Mouse (Mus musculus): ENCODE results near the gene Ptpn7. TPM values are rescaled to one million over a fixed set of nuclear protein-coding genes. Genes with fewer than 3 reads are reported as not detected.
"Not testable (repeated sequence)": the region's sequence is repeated elsewhere in the genome, so short reads cannot be mapped to it uniquely, and the experiment has no call there.

Ptpn7 gene
- polyA plus RNA-seq, 1 experiment from 2014 or later, result 0.62 TPM

DNA sequence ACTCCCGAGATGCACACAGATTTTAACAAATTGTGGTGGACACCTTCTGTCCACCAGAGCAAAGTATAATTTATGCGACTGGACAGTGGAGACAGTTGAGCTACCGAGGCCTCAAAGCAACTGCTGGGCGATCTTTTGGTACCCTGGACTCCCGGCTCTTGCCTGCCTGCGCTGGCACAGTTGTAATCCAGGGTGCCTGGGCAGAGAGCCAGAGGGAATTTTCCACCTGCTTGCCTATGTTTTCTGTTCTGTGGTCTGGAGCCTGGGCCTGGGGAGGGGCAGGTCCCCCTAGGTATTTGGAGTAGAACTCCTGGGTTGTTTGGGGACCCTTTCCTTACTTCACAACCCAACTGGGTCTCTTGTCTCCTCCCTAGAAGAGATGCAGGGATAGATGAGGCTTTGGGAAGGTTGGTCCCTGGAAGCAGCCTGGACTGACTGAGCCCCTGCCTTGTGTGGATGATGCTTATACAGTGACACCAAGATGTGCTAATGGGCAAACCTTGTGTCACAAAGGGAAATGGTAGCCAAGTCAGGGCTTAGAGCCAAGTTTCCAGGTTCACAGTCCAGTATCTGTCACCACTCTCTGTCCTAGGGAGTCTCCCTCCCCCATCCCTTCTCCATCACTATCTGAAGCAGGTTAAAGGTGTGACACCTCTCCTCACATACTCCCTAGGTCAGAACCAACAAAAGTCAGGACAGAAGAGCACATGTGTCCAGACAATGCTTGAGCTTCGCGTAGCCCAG, 49.6 kb downstream of the Ptpn7 start:
- WGBS, result 81% methylated on average over 8 of the region's 8 CpGs

GRCm38 (mm10) chr1:135182975-135183374, 50.5 kb downstream of the Ptpn7 start:
- H3K27ac ChIP-seq, result no peak overlapping the region
- peaks cover 5% of the 10 kb centered on the region; the same call in 1 of the 2 replicates for H3K4me1 ChIP-seq (replicated peaks)
- no peak overlapping the region for H3K9ac ChIP-seq
- ATAC-seq (ENCODE audit: low FRiP score), result no peak
- no peak overlapping the region for H3K4me2 ChIP-seq
- 62% methylated on average over 3 of the region's 3 CpGs for WGBS
- H3K9me3 ChIP-seq, result no peaks in the 10 kb centered on the region
- no peaks in the 10 kb centered on the region for H3K36me3 ChIP-seq
- no peaks in the 10 kb centered on the region for H3K27me3 ChIP-seq
- no peak overlapping the region for H3K4me3 ChIP-seq

More for the DNA sequence above, 49.6 kb downstream of the Ptpn7 start:
- no peak for ATAC-seq (ENCODE audit: low FRiP score)
- no peak overlapping the region for H3K4me3 ChIP-seq
- H3K4me1 ChIP-seq (replicated peaks), result 0 out of 2 replicates have a peak, but pooled peaks cover 5% of the 10 kb centered on the region
- H3K9me3 ChIP-seq, result no peaks in the 10 kb centered on the region
- no peaks in the 10 kb centered on the region for H3K27me3 ChIP-seq
- no peak overlapping the region for H3K9ac ChIP-seq
- no peak overlapping the region for H3K27ac ChIP-seq
- no peak overlapping the region for H3K4me2 ChIP-seq
- no peaks in the 10 kb centered on the region for H3K36me3 ChIP-seq

DNA sequence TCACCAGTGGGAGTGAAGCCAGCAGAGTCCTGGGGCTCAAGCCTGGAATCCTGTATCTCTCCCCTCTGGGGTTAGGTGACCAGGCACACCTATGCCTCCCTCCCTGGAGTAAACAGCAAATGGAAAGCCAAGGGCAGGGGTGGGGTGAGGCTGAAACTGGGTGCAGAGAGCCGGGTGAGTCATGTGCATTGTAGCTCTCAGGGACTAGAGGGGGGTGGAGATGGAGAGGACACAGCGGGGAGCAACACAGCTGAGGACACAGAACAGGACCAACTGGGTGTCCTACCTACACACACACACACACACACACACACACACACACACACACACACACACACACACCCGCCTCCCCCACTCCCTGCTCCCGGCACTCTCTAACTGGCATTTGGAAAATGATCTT, 50.9 kb downstream of the Ptpn7 start:
- no peak for ATAC-seq (ENCODE audit: low FRiP score)

GRCm38 (mm10) chr1:135183941-135184570, 51.6 kb downstream of the Ptpn7 start:
- Histone ChIP-seq H3K9me3 (no peaks in the 10 kb centered on the region), H3K27me3 (no peaks in the 10 kb centered on the region), H3K4me2 (no peak overlapping the region), H3K36me3 (no peaks in the 10 kb centered on the region), H3K27ac (no peak overlapping the region), H3K4me1 (replicated peaks) (peaks cover 5% of the 10 kb centered on the region; the same call in 1 of the 2 replicates), H3K4me3 (no peak overlapping the region), H3K9ac (no peak overlapping the region)
- no peak for ATAC-seq (ENCODE audit: low FRiP score)
- WGBS, result 71% methylated on average over 11 of the region's 11 CpGs

More for the DNA sequence above, 50.9 kb downstream of the Ptpn7 start:
- Histone ChIP-seq H3K27ac (no peak overlapping the region), H3K9ac (no peak overlapping the region), H3K4me1 (replicated peaks) (peaks cover 5% of the 10 kb centered on the region; the same call in 1 of the 2 replicates), H3K27me3 (no peaks in the 10 kb centered on the region), H3K4me2 (no peak overlapping the region), H3K9me3 (no peaks in the 10 kb centered on the region), H3K36me3 (no peaks in the 10 kb centered on the region), H3K4me3 (no peak overlapping the region)
- WGBS, result 67% methylated on average over 3 of the region's 4 CpGs

DNA sequence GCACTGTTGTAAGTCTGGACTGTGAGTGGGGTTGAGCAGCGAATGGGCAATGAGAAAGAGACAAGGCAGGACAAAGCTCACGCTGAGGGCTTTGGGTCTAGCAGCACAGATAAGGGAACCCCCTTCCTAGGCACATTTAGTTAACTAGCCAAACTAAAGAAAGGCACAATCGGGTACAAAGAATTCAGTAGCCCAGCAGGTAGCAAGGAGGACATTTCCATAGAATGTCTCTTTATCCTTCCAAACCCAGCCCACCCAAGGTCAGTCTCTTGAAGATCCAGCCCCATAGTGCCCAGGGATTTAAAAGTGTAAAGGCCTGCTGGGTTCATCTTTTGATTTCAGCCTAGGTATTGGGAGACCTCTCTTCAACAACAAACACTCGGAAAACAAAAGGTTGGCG, 53.4 kb downstream of the Ptpn7 start:
- Histone ChIP-seq H3K4me2 (no peak overlapping the region), H3K9me3 (no peaks in the 10 kb centered on the region), H3K4me1 (replicated peaks) (peaks cover 5% of the 10 kb centered on the region; the same call in 1 of the 2 replicates), H3K9ac (no peak overlapping the region), H3K27ac (no peak overlapping the region), H3K27me3 (no peaks in the 10 kb centered on the region), H3K4me3 (no peak overlapping the region), H3K36me3 (no peaks in the 10 kb centered on the region)
- no peak for ATAC-seq (ENCODE audit: low FRiP score)
- 27% methylated on average over 5 of the region's 5 CpGs for WGBS

DNA sequence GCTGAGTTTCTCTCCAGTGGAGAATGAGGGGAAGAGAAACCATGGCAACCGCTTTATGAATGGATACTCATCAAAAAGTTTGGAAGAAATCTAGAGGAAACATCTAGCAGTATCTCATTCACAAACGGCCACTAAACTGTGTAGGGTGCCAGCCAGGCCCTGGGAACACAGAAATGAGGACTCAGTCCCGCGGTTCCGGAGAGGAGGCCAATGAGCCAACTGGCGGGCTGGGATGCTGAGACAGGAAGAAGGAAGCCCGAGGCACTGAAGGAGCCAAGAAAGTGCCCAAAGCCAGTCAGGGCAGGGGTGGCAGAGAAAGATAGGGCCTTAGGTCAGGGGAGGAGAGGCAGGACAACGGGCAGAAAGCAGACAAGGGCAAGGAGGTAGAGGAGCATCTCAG, 53.9 kb downstream of the Ptpn7 start:
- H3K4me3 ChIP-seq, result no peak overlapping the region
- no peaks in the 10 kb centered on the region for H3K27me3 ChIP-seq
- no peak for ATAC-seq (ENCODE audit: low FRiP score)
- no peaks in the 10 kb centered on the region for H3K9me3 ChIP-seq
- no peak overlapping the region for H3K9ac ChIP-seq
- H3K4me1 ChIP-seq (replicated peaks), result peaks cover 5% of the 10 kb centered on the region; the same call in 1 of the 2 replicates
- no peaks in the 10 kb centered on the region for H3K36me3 ChIP-seq
- no peak overlapping the region for H3K27ac ChIP-seq
- 31% methylated on average over 8 of the region's 8 CpGs for WGBS
- no peak overlapping the region for H3K4me2 ChIP-seq

- WGBS, result 56% methylated on average over 2 of the region's 2 CpGs
- not testable (repeated sequence) for H3K27ac ChIP-seq; H3K27me3 ChIP-seq; H3K9me3 ChIP-seq; H3K9ac ChIP-seq; H3K4me2 ChIP-seq; H3K4me3 ChIP-seq; H3K4me1 ChIP-seq (replicated peaks); H3K36me3 ChIP-seq; ATAC-seq (ENCODE audit: low FRiP score)
These were observed 54.5 kb downstream of the Ptpn7 start for GRCm38 (mm10) chr1:135187016-135187415.

GRCm38 (mm10) chr1:135188197-135188596, 55.7 kb downstream of the Ptpn7 start:
- 18% methylated on average over 3 of the region's 3 CpGs for WGBS
- ATAC-seq (ENCODE audit: low FRiP score), result no peak

DNA sequence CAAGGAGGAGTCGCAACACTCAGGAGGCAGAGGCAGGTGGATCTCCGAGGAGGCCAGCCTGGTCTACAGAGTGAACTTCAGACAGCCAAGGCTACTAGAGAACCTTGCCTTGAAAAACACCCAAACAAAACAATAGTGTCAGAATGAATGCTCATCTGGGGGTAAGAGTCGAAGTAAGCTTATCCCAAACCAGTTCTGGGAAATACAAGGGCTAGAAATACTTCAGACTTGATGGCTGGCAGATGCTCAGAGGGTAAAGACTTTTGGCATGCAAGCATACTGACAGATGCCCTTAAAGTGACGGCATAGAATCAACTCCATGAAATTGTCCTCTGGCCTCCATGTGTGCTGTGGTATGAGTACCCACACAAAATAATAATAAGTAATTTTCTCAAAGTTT, 56.7 kb downstream of the Ptpn7 start:
- H3K4me3 ChIP-seq, result no peak overlapping the region
- H3K9ac ChIP-seq, result no peak overlapping the region
- no peak overlapping the region for H3K27ac ChIP-seq
- no peak for ATAC-seq (ENCODE audit: low FRiP score)
- H3K4me1 ChIP-seq (replicated peaks), result no peaks in the 10 kb centered on the region; the same call in 1 of the 2 replicates
- WGBS, result 93% methylated on average over 4 of the region's 4 CpGs
- H3K9me3 ChIP-seq, result no peaks in the 10 kb centered on the region
- no peaks in the 10 kb centered on the region for H3K36me3 ChIP-seq
- no peak overlapping the region for H3K4me2 ChIP-seq
- no peaks in the 10 kb centered on the region for H3K27me3 ChIP-seq

More at GRCm38 (mm10) chr1:135188197-135188596, 55.7 kb downstream of the Ptpn7 start:
- Histone ChIP-seq H3K4me1 (replicated peaks) (no peaks in the 10 kb centered on the region; the same call in 1 of the 2 replicates), H3K27me3 (no peaks in the 10 kb centered on the region), H3K4me3 (no peak overlapping the region), H3K9ac (no peak overlapping the region), H3K4me2 (no peak overlapping the region), H3K36me3 (no peaks in the 10 kb centered on the region), H3K9me3 (no peaks in the 10 kb centered on the region), H3K27ac (no peak overlapping the region)

GRCm38 (mm10) chr1:135194335-135194734, 61.8 kb downstream of the Ptpn7 start:
- H3K27me3 ChIP-seq; H3K4me2 ChIP-seq; H3K9me3 ChIP-seq; H3K36me3 ChIP-seq; H3K4me3 ChIP-seq; ATAC-seq (ENCODE audit: low FRiP score); H3K9ac ChIP-seq; H3K27ac ChIP-seq; H3K4me1 ChIP-seq (replicated peaks): not testable (repeated sequence)
- WGBS, result 80% methylated on average over 5 of the region's 5 CpGs

All from hindbrain, embryonic 13.5 days (tissue).